Mouse (Mus musculus) midbrain, postnatal 0 days (tissue): ENCODE measurements around the gene Pou5f1. TPM values are rescaled to one million over a fixed set of nuclear protein-coding genes. Genes with fewer than 3 reads are reported as not detected.

ENCODE experiments used
- ATAC-seq: fragments of 200-750 bp; cut with Nextera tagmentation; 2 replicates; pipeline ENCODE4 v1.8.0; 2017; ENCODE audit warnings: moderate number of reproducible peaks, mild to moderate bottlenecking, moderate TSS enrichment, moderate library complexity; ENCODE audit not compliant: low FRiP score
- DNase-seq: peaks from one replicate; pipeline ENCODE4 v3.0.0-alpha.2; 2015; ENCODE audit warnings: low spot score
- H3K27ac ChIP-seq: fragments of 300-500 bp; sonication (generic); 2 replicates; pipeline ENCODE4 v1.5.1; 2014; ENCODE audit warnings: low read depth, mild to moderate bottlenecking, low read length, mixed read lengths
- H3K27me3 ChIP-seq: fragments of 300-500 bp; sonication (generic); 2 replicates; pipeline ENCODE4 v1.6.1; 2014; ENCODE audit warnings: low read length, control low read depth, mixed read lengths; ENCODE audit not compliant: insufficient read depth
- H3K36me3 ChIP-seq: fragments of 300-500 bp; sonication (generic); 2 replicates; pipeline ENCODE4 v1.6.1; 2014; ENCODE audit warnings: low read length, control low read depth, mixed read lengths; ENCODE audit not compliant: insufficient read depth
- H3K4me1 ChIP-seq: fragments of 300-500 bp; sonication (generic); 2 replicates; pipeline ENCODE4 v1.6.1; 2014; ENCODE audit warnings: mild to moderate bottlenecking, control low read depth, antibody characterized with exemption, low read length, mixed read lengths; ENCODE audit not compliant: insufficient read depth
- H3K4me2 ChIP-seq: fragments of 300-500 bp; sonication (generic); 2 replicates; pipeline ENCODE4 v1.6.1; 2014; ENCODE audit warnings: low read depth, mild to moderate bottlenecking, low read length, mixed read lengths; ENCODE audit not compliant: poor library complexity, severe bottlenecking
- H3K4me3 ChIP-seq: fragments of 300-500 bp; sonication (generic); 2 replicates; pipeline ENCODE4 v1.5.1; 2014; ENCODE audit warnings: low read depth, mild to moderate bottlenecking, low read length, moderate library complexity
- H3K9ac ChIP-seq: fragments of 300-500 bp; sonication (generic); replicated peaks from 2 replicates; pipeline ENCODE4 v1.6.1; 2014; ENCODE audit warnings: mild to moderate bottlenecking, low read length, moderate library complexity, mixed read lengths; ENCODE audit not compliant: poor library complexity, severe bottlenecking
- H3K9me3 ChIP-seq: fragments of 300-500 bp; sonication (generic); 2 replicates; pipeline ENCODE4 v1.6.1; 2016; ENCODE audit warnings: low read length, control low read depth
- CTCF ChIP-seq: IDR thresholded peaks from 2 replicates; pipeline ENCODE4 v1.5.1; 2016; ENCODE audit warnings: antibody characterized with exemption, mild to moderate bottlenecking
- WGBS: fragments of 180-500 bp; shearing (Covaris S2); extraction: QIAGEN DNeasy Blood & Tissue Kit; methylation state at CpG from one replicate; pipeline ENCODE4 v1.1.7; 2014; 5-methylcytosine and 5-hydroxymethylcytosine counted together
- polyA plus RNA-seq: library from polyadenylated mRNA; unstranded; fragments of >200 nt; fragmentation: Nextera tagmentation; extraction: Ambion mirVana; gene quantifications from 2 replicates; pipeline ENCODE4 v1.2.1, GENCODE M21; 2015
- total RNA-seq: library from RNA; depleted of rRNA; stranded (reverse); fragments of >200 nt; gene quantifications from 2 replicates; pipeline ENCODE4 v1.2.3, GENCODE M21; 2014

Pou5f1 gene
- total and polyA plus RNA-seq, 2 experiments from 2014 or later = not detected

GRCm38 (mm10) chr17:35502226-35502625 lies 3.6 kb upstream of the Pou5f1 start:
- Histone ChIP-seq H3K4me3 (no peak overlapping the region), H3K9me3 (no peaks in the 10 kb centered on the region), H3K4me2 (no peak overlapping the region), H3K27me3 (peaks cover 31% of the 10 kb centered on the region; the same call in 1 of the 2 replicates), H3K27ac (no peak overlapping the region), H3K36me3 (no peaks in the 10 kb centered on the region; the same call in 1 of the 2 replicates), H3K9ac (no peak overlapping the region), H3K4me1 (no peaks in the 10 kb centered on the region)
- ATAC-seq = no peak
- 17% methylated on average over 6 of the region's 6 CpGs for WGBS
- no peak for TF ChIP-seq CTCF
- no peak for DNase-seq

GRCm38 (mm10) chr17:35502762-35503161 lies 3.1 kb upstream of the Pou5f1 start:
- no peak for ATAC-seq
- WGBS = 47% methylated on average over 5 of the region's 5 CpGs

GRCm38 (mm10) chr17:35503849-35504248 lies 2.0 kb upstream of the Pou5f1 start:
- H3K27ac ChIP-seq = no peak overlapping the region
- H3K9ac ChIP-seq = no peak overlapping the region

More at GRCm38 (mm10) chr17:35502762-35503161, 3.1 kb upstream of the Pou5f1 start:
- no peak overlapping the region for H3K9ac ChIP-seq
- H3K4me1 ChIP-seq = no peaks in the 10 kb centered on the region
- no peak overlapping the region for H3K27ac ChIP-seq
- no peak overlapping the region for H3K4me3 ChIP-seq
- TF ChIP-seq CTCF = no peak
- H3K36me3 ChIP-seq = no peaks in the 10 kb centered on the region; the same call in 1 of the 2 replicates
- no peak overlapping the region for H3K4me2 ChIP-seq
- peaks cover 31% of the 10 kb centered on the region; the same call in 1 of the 2 replicates for H3K27me3 ChIP-seq
- DNase-seq = no peak
- H3K9me3 ChIP-seq = no peaks in the 10 kb centered on the region

GRCm38 (mm10) chr17:35504628-35505481 lies 963 bp upstream of the Pou5f1 start:
- Histone ChIP-seq H3K9ac (no peak overlapping the region), H3K36me3 (no peaks in the 10 kb centered on the region), H3K9me3 (no peaks in the 10 kb centered on the region), H3K4me3 (no peak overlapping the region), H3K4me2 (no peak overlapping the region), H3K27ac (no peak overlapping the region), H3K4me1 (no peaks in the 10 kb centered on the region), H3K27me3 (peaks cover 35% of the 10 kb centered on the region; the same call in 1 of the 2 replicates)
- TF ChIP-seq CTCF = no peak
- DNase-seq = no peak
- WGBS = 18% methylated on average over 8 of the region's 8 CpGs
- no peak for ATAC-seq

More at GRCm38 (mm10) chr17:35503849-35504248, 2.0 kb upstream of the Pou5f1 start:
- no peak overlapping the region for H3K4me2 ChIP-seq
- no peaks in the 10 kb centered on the region for H3K9me3 ChIP-seq
- H3K27me3 ChIP-seq = peaks cover 35% of the 10 kb centered on the region; the same call in 1 of the 2 replicates
- TF ChIP-seq CTCF = no peak
- H3K4me1 ChIP-seq = no peaks in the 10 kb centered on the region
- ATAC-seq (no peak), DNase-seq (no peak)
- no peak overlapping the region for H3K4me3 ChIP-seq
- H3K36me3 ChIP-seq = no peaks in the 10 kb centered on the region; the same call in 1 of the 2 replicates
- WGBS = 21% methylated on average over 5 of the region's 5 CpGs

- Histone ChIP-seq H3K27ac (no peak overlapping the region), H3K9me3 (no peaks in the 10 kb centered on the region), H3K4me2 (no peak overlapping the region), H3K4me3 (no peak overlapping the region), H3K36me3 (no peaks in the 10 kb centered on the region), H3K4me1 (no peaks in the 10 kb centered on the region), H3K27me3 (peaks cover 35% of the 10 kb centered on the region; the same call in 1 of the 2 replicates), H3K9ac (no peak overlapping the region)
- DNase-seq (no peak), ATAC-seq (no peak)
- 18% methylated on average over 10 of the region's 10 CpGs for WGBS
- TF ChIP-seq CTCF = no peak
Measured at GRCm38 (mm10) chr17:35506881-35507280, 1.1 kb downstream of the Pou5f1 start.
